Mouse (Mus musculus) naive thymus-derived CD4-positive, alpha-beta T cell, adult 2 months (primary cell): Measurements from ENCODE around the gene Serf2.
A peak's percentile ranks its signal among the peaks of the same experiment; 100 is the strongest.
"Not testable (repeated sequence)": the region's sequence is repeated elsewhere in the genome, so short reads cannot be mapped to it uniquely, and the experiment has no call there.

Experiments
- DNase-seq: peaks from one replicate; pipeline ENCODE4 v3.0.0-alpha.2; 2011; ENCODE audit warnings: low read depth

Serf2 gene

GRCm38 (mm10) chr2:121447006-121447405 is 2.0 kb upstream of the Serf2 start:
- DNase-seq = no peak

GRCm38 (mm10) chr2:121448136-121448535 is 859 bp upstream of the Serf2 start:
- DNase-seq = peak; percentile 57

- DNase-seq = no peak
Observed at GRCm38 (mm10) chr2:121449545-121450011, 583 bp downstream of the Serf2 start.

GRCm38 (mm10) chr2:121450093-121450492 is 1.1 kb downstream of the Serf2 start:
- peak; percentile 41 for DNase-seq

- DNase-seq = no peak
Observed at GRCm38 (mm10) chr2:121452361-121452760, 3.4 kb downstream of the Serf2 start.

GRCm38 (mm10) chr2:121452990-121453389 is 4.0 kb downstream of the Serf2 start, which contains the start of gene Hypk:
Gene Hypk, plus strand, starts transcription at chr2:121453290.
- no peak for DNase-seq

GRCm38 (mm10) chr2:121453917-121454316 is 4.9 kb downstream of the Serf2 start:
- no peak for DNase-seq

GRCm38 (mm10) chr2:121455534-121455933 is 6.5 kb downstream of the Serf2 start:
- DNase-seq = no peak

GRCm38 (mm10) chr2:121456692-121457642 is 8.0 kb downstream of the Serf2 start, which contains the start of gene Serinc4:
Gene Serinc4, minus strand, starts transcription at chr2:121456781.
- peak; percentile 93 for DNase-seq

GRCm38 (mm10) chr2:121460071-121460470 is 11.1 kb downstream of the Serf2 start:
- DNase-seq = no peak

GRCm38 (mm10) chr2:121468982-121469381 is 20.0 kb downstream of the Serf2 start:
- DNase-seq = not testable (repeated sequence)

GRCm38 (mm10) chr2:121472783-121473182 is 23.8 kb downstream of the Serf2 start:
- not testable (repeated sequence) for DNase-seq

GRCm38 (mm10) chr2:121473301-121474179 is 24.5 kb downstream of the Serf2 start, which contains the start of gene Mfap1b:
Gene Mfap1b, minus strand, starts transcription at chr2:121474067.
- peak; percentile 90 for DNase-seq

GRCm38 (mm10) chr2:121474180-121474535 is 25.2 kb downstream of the Serf2 start:
- no peak for DNase-seq

- not testable (repeated sequence) for DNase-seq
Observed at GRCm38 (mm10) chr2:121475306-121475705, 26.3 kb downstream of the Serf2 start.

GRCm38 (mm10) chr2:121477491-121478266 is 28.7 kb downstream of the Serf2 start:
- DNase-seq = no peak

GRCm38 (mm10) chr2:121480498-121480897 is 31.5 kb downstream of the Serf2 start:
- DNase-seq = peak; percentile 66

- not testable (repeated sequence) for DNase-seq
Observed at GRCm38 (mm10) chr2:121480916-121481315, 31.9 kb downstream of the Serf2 start.

- DNase-seq = no peak
Observed at GRCm38 (mm10) chr2:121483576-121483975, 34.6 kb downstream of the Serf2 start.

GRCm38 (mm10) chr2:121484403-121484802 is 35.4 kb downstream of the Serf2 start:
- DNase-seq = not testable (repeated sequence)

- not testable (repeated sequence) for DNase-seq
Observed at GRCm38 (mm10) chr2:121501550-121501949, 52.6 kb downstream of the Serf2 start.
